Mouse (Mus musculus) intestine, postnatal 0 days (tissue): Measurements from ENCODE around the gene Nlgn3. TPM values are rescaled to one million over a fixed set of nuclear protein-coding genes. Genes with fewer than 3 reads are reported as not detected.

Experiments
- ATAC-seq: fragments of 200-750 bp; cut with Nextera tagmentation; 2 replicates; pipeline ENCODE4 v1.8.0; 2017; ENCODE audit warnings: mild to moderate bottlenecking, moderate TSS enrichment, moderate library complexity
- H3K27ac ChIP-seq: fragments of 300-500 bp; sonication (generic); 2 replicates; pipeline ENCODE4 v1.5.1; 2014; ENCODE audit warnings: mild to moderate bottlenecking, low read depth, low read length, moderate library complexity
- H3K27me3 ChIP-seq: fragments of 300-500 bp; sonication (generic); replicated peaks from 2 replicates; pipeline ENCODE4 v1.6.1; 2014; ENCODE audit warnings: low read length, mixed read lengths; ENCODE audit not compliant: control insufficient read depth, insufficient read depth
- H3K36me3 ChIP-seq: fragments of 300-500 bp; sonication (generic); 2 replicates; pipeline ENCODE4 v1.6.1; 2014; ENCODE audit warnings: mild to moderate bottlenecking, moderate library complexity; ENCODE audit not compliant: control insufficient read depth, insufficient read depth
- H3K4me1 ChIP-seq: fragments of 300-500 bp; sonication (generic); replicated peaks from 2 replicates; pipeline ENCODE4 v1.6.1; 2014; ENCODE audit warnings: antibody characterized with exemption, low read length, mixed read lengths; ENCODE audit not compliant: control insufficient read depth, insufficient read depth
- H3K4me2 ChIP-seq: fragments of 300-500 bp; sonication (generic); replicated peaks from 2 replicates; pipeline ENCODE4 v1.6.1; 2014; ENCODE audit warnings: low read depth, mild to moderate bottlenecking, moderate library complexity
- H3K4me3 ChIP-seq: fragments of 300-500 bp; sonication (generic); 2 replicates; pipeline ENCODE4 v1.5.1; 2014; ENCODE audit warnings: low read depth, low read length
- H3K9ac ChIP-seq: fragments of 300-500 bp; sonication (generic); 2 replicates; pipeline ENCODE4 v1.6.1; 2014; ENCODE audit warnings: mild to moderate bottlenecking, low read depth, low read length
- H3K9me3 ChIP-seq: fragments of 300-500 bp; sonication (generic); 2 replicates; pipeline ENCODE4 v1.6.1; 2016; ENCODE audit warnings: mixed run types; ENCODE audit not compliant: control insufficient read depth
- CTCF ChIP-seq: sonication (generic); IDR thresholded peaks from 2 replicates; pipeline ENCODE4 v1.5.1; 2016; ENCODE audit warnings: low read depth, mild to moderate bottlenecking, control low read depth, antibody characterized with exemption, moderate library complexity
- WGBS: fragments of 180-500 bp; shearing (Covaris S2); extraction: QIAGEN DNeasy Blood & Tissue Kit; methylation state at CpG from one replicate; pipeline ENCODE4 v1.1.7; 2014; 5-methylcytosine and 5-hydroxymethylcytosine counted together
- polyA plus RNA-seq: library from polyadenylated mRNA; unstranded; fragments of >200 nt; fragmentation: Nextera tagmentation; extraction: Ambion mirVana; gene quantifications from 2 replicates; pipeline ENCODE4 v1.2.1, GENCODE M21; 2015

The Nlgn3 gene
- polyA plus RNA-seq, 1 experiment from 2014 or later, result 2.2 TPM

DNA sequence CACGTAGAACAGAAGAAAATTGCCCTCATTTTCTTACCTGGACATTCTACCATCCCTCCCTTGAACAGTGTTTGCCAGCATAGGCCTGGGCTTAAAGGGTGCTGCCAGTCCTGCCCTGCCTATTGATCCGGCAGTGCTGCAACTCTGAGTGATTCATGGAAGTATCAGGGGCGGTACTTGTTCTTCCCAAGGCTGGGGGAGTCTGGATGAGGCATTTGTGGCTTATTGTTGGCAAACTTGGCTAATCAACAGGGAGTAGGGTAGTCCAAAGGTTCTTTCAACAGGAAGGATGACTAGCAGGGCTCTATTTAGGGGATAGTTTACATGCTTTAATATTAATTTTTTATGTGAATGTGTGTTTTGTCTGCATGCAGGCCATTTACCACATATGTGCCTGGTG lies 71.6 kb downstream of the Nlgn3 start:
- TF ChIP-seq CTCF, result no peak
- Histone ChIP-seq H3K36me3 (no peaks in the 10 kb centered on the region), H3K4me2 (no peak overlapping the region), H3K9me3 (no peaks in the 10 kb centered on the region), H3K27me3 (no peaks in the 10 kb centered on the region), H3K4me1 (no peaks in the 10 kb centered on the region), H3K27ac (no peak overlapping the region), H3K4me3 (no peak overlapping the region), H3K9ac (no peak overlapping the region)
- peak; percentile 45; the same call in 1 of the 2 replicates for ATAC-seq
- 55% methylated on average over 3 of the region's 3 CpGs for WGBS

GRCm38 (mm10) chrX:101372946-101373345 lies 74.0 kb downstream of the Nlgn3 start:
- no peak for ATAC-seq
- Histone ChIP-seq H3K36me3 (no peaks in the 10 kb centered on the region), H3K27me3 (no peaks in the 10 kb centered on the region), H3K4me2 (no peak overlapping the region), H3K4me3 (no peak overlapping the region), H3K9me3 (no peaks in the 10 kb centered on the region), H3K4me1 (no peaks in the 10 kb centered on the region), H3K27ac (no peak overlapping the region), H3K9ac (no peak overlapping the region)
- 76% methylated on average over 5 of the region's 5 CpGs for WGBS
- no peak for TF ChIP-seq CTCF

Other genes starting within 250 kb of the Nlgn3 start
- 0.05 and 0.07 TPM in 2 replicates for gene Tex11, start 239.5 kb upstream of the Nlgn3 start, polyA plus RNA-seq
- gene Slc7a3, start 213.1 kb upstream of the Nlgn3 start, polyA plus RNA-seq, result 0.61 and 0.74 TPM in 2 replicates
- gene Snx12, start 76.6 kb upstream of the Nlgn3 start, polyA plus RNA-seq, result 44.3 and 44.9 TPM in 2 replicates
- 1.4 and 1.6 TPM in 2 replicates for gene Foxo4, start 44.6 kb upstream of the Nlgn3 start, polyA plus RNA-seq
- gene Gm614, start 35.2 kb upstream of the Nlgn3 start, polyA plus RNA-seq, result not detected in 2 replicates
- gene Il2rg, start 30.9 kb upstream of the Nlgn3 start, polyA plus RNA-seq, result 4.6 and 6.1 TPM in 2 replicates
- not detected in 2 replicates for gene Gm20489, start 30.1 kb upstream of the Nlgn3 start, polyA plus RNA-seq
- gene Med12, start 25.1 kb upstream of the Nlgn3 start, polyA plus RNA-seq, result 13.9 and 14.0 TPM in 2 replicates
- 105 and 119 TPM in 2 replicates for gene Gjb1, start 77.2 kb downstream of the Nlgn3 start, polyA plus RNA-seq
- 9.8 and 10.6 TPM in 2 replicates for gene Zmym3, start 121.7 kb downstream of the Nlgn3 start, polyA plus RNA-seq
- 101 and 103 TPM in 2 replicates for gene Nono, start 130.2 kb downstream of the Nlgn3 start, polyA plus RNA-seq
- gene Itgb1bp2, start 149.9 kb downstream of the Nlgn3 start, polyA plus RNA-seq, result 0.25 and 0.29 TPM in 2 replicates
- 3.2 and 3.5 TPM in 2 replicates for gene Taf1, start 233.6 kb downstream of the Nlgn3 start, polyA plus RNA-seq